Comparison of ENCODE assay signal across 27 mouse cellular contexts in genomic region chr1:64669451-64669850, GRCm38 (mm10). TPM values are rescaled to one million over a fixed set of nuclear protein-coding genes. Genes with fewer than 3 reads are reported as not detected.
DNase-seq lines count a peak whose midpoint lies in the region; ATAC-seq lines count a peak whose summit lies in the region.
"Had no signal": no experiment of that assay in that cellular context is flagged by ENCODE, and none has a peak within 500 bp of the region (broad histone marks: within the 10 kb centered on the region; RNA-seq: fewer than 3 reads in every experiment).

No protein-coding gene starts in this region.

- no peak overlapping the region for H3K4me2 ChIP-seq in embryonic facial prominence, embryonic 11.5 days (ENCODE audit: low read depth, low read length)
- H3K4me2 ChIP-seq in limb, embryonic 13.5 days (replicated peaks): no peak overlapping the region
- H3K4me2 ChIP-seq: heart, embryonic 11.5 days; hindbrain, embryonic 14.5 days; limb, embryonic 15.5 days; lung, embryonic 15.5 days; midbrain, embryonic 15.5 days; neural tube, embryonic 13.5 days had no signal

- 62% methylated on average over 2 of the region's 2 CpGs for WGBS in embryonic facial prominence, embryonic 11.5 days
- WGBS in embryonic facial prominence, embryonic 10.5 days: 57% methylated on average over 2 of the region's 2 CpGs
- WGBS in limb, embryonic 13.5 days: 76% methylated on average over 2 of the region's 2 CpGs
- 75% methylated on average over 2 of the region's 2 CpGs for WGBS in limb, embryonic 10.5 days

- no peaks in the 10 kb centered on the region for H3K4me1 ChIP-seq in embryonic facial prominence, embryonic 11.5 days (ENCODE audit: control insufficient read depth, insufficient read depth, low read length)
- H3K4me1 ChIP-seq in embryonic facial prominence, embryonic 10.5 days: peaks cover 7% of the 10 kb centered on the region
- H3K4me1 ChIP-seq in limb, embryonic 13.5 days: 0 out of 2 replicates have a peak, but pooled peaks cover 6% of the 10 kb centered on the region
- peaks cover 10% of the 10 kb centered on the region for H3K4me1 ChIP-seq in limb, embryonic 10.5 days
- H3K4me1 ChIP-seq: limb, embryonic 15.5 days; lung, embryonic 15.5 days; midbrain, embryonic 15.5 days had no signal

- no peaks in the 10 kb centered on the region for H3K36me3 ChIP-seq in embryonic facial prominence, embryonic 11.5 days (replicated peaks; ENCODE audit: control insufficient read depth, insufficient read depth, low read depth, low read length)
- 0 out of 2 replicates have a peak, but pooled peaks cover 1% of the 10 kb centered on the region for H3K36me3 ChIP-seq in embryonic facial prominence, embryonic 10.5 days (replicated peaks)
- H3K36me3 ChIP-seq in limb, embryonic 13.5 days: no peaks in the 10 kb centered on the region
- H3K36me3 ChIP-seq in limb, embryonic 10.5 days: no peaks in the 10 kb centered on the region
- H3K36me3 ChIP-seq: limb, embryonic 15.5 days; lung, embryonic 15.5 days; midbrain, embryonic 15.5 days; neural tube, embryonic 13.5 days had no signal

- no peak overlapping the region for H3K4me3 ChIP-seq in embryonic facial prominence, embryonic 11.5 days (ENCODE audit: low read depth, low read length)
- no peak overlapping the region for H3K4me3 ChIP-seq in embryonic facial prominence, embryonic 10.5 days
- H3K4me3 ChIP-seq in limb, embryonic 13.5 days: no peak overlapping the region
- H3K4me3 ChIP-seq in limb, embryonic 10.5 days: no peak overlapping the region
- H3K4me3 ChIP-seq: limb, embryonic 15.5 days; lung, embryonic 15.5 days; midbrain, embryonic 15.5 days; neural tube, embryonic 13.5 days had no signal

- no peak overlapping the region for H3K9ac ChIP-seq in embryonic facial prominence, embryonic 11.5 days (replicated peaks; ENCODE audit: low read length)
- H3K9ac ChIP-seq in limb, embryonic 13.5 days: no peak overlapping the region
- H3K9ac ChIP-seq: hindbrain, embryonic 14.5 days; limb, embryonic 15.5 days; liver, embryonic 14.5 days; lung, embryonic 15.5 days; midbrain, embryonic 15.5 days; neural tube, embryonic 13.5 days had no signal

- no peak overlapping the region for H3K27ac ChIP-seq in embryonic facial prominence, embryonic 11.5 days (replicated peaks; ENCODE audit: low read depth, low read length)
- no peak overlapping the region for H3K27ac ChIP-seq in embryonic facial prominence, embryonic 10.5 days (replicated peaks)
- no peak overlapping the region for H3K27ac ChIP-seq in limb, embryonic 13.5 days
- H3K27ac ChIP-seq in limb, embryonic 10.5 days: no peak overlapping the region
- H3K27ac ChIP-seq: hindbrain, embryonic 14.5 days; limb, embryonic 15.5 days; liver, embryonic 14.5 days; lung, embryonic 15.5 days; midbrain, embryonic 15.5 days; neural tube, embryonic 13.5 days had no signal

- no peaks in the 10 kb centered on the region for H3K9me3 ChIP-seq in embryonic facial prominence, embryonic 11.5 days (replicated peaks; ENCODE audit: control insufficient read depth, low read length)
- H3K9me3 ChIP-seq in embryonic facial prominence, embryonic 10.5 days: 0 out of 2 replicates have a peak, but pooled peaks cover 3% of the 10 kb centered on the region
- no peaks in the 10 kb centered on the region for H3K9me3 ChIP-seq in limb, embryonic 13.5 days
- H3K9me3 ChIP-seq in limb, embryonic 10.5 days (replicated peaks): no peaks in the 10 kb centered on the region
- H3K9me3 ChIP-seq: limb, embryonic 15.5 days; lung, embryonic 15.5 days; midbrain, embryonic 15.5 days had no signal

- DNase-seq in embryonic facial prominence, embryonic 11.5 days (ENCODE audit: low spot score): no peak
- DNase-seq in embryonic facial prominence, embryonic 10.5 days (ENCODE audit: low spot score): no peak
- DNase-seq in limb, embryonic 10.5 days (ENCODE audit: low spot score): no peak
- peak; percentile 12 for DNase-seq in NIH3T3 (ENCODE audit: low read depth)
- peak; percentile 18 for DNase-seq in mesoderm, embryonic 11.5 days (ENCODE audit: low read depth, low spot score)
- no peak for DNase-seq in adrenal gland, adult (ENCODE audit: inconsistent age in 2 of 2, low spot score in 1 of 2)
- DNase-seq in thymus, postnatal 25 days: no peak
- DNase-seq: B cell, adult 2 months; cerebellum, adult 11-12 months; cerebellum, postnatal 10 days; kidney, adult 9 months; layer of hippocampus, adult 9-11 months; lung, postnatal 4 days; retina, postnatal 1 day; right cerebral cortex, postnatal 25 days; spleen, adult 18-20 months; thymus, adult 18-20 months; thymus, postnatal 4 days had no signal

- ATAC-seq in embryonic facial prominence, embryonic 11.5 days (replicated peaks; ENCODE audit: insufficient number of reproducible peaks, low FRiP score, low TSS enrichment, low read depth): 0 out of 2 replicates have a peak, but pooled peaks have one; percentile 70
- ATAC-seq in limb, embryonic 13.5 days (ENCODE audit: low FRiP score, low read depth): peak; percentile 44; the same call in 1 of the 2 replicates
- ATAC-seq: inflammation-experienced regulatory T-cells, adult 6 months; midbrain, embryonic 15.5 days had no signal

- H3K27me3 ChIP-seq in embryonic facial prominence, embryonic 11.5 days (ENCODE audit: control insufficient read depth, insufficient read depth, low read length): no peaks in the 10 kb centered on the region
- H3K27me3 ChIP-seq in embryonic facial prominence, embryonic 10.5 days (replicated peaks; ENCODE audit: low read depth, poor library complexity, severe bottlenecking): no peaks in the 10 kb centered on the region
- no peaks in the 10 kb centered on the region for H3K27me3 ChIP-seq in limb, embryonic 13.5 days
- no peaks in the 10 kb centered on the region for H3K27me3 ChIP-seq in limb, embryonic 10.5 days (ENCODE audit: low read depth, poor library complexity, severe bottlenecking)
- H3K27me3 ChIP-seq: limb, embryonic 15.5 days; lung, embryonic 15.5 days; midbrain, embryonic 15.5 days; neural tube, embryonic 13.5 days had no signal

RNA-seq across cellular contexts. Expression of gene Ccnyl1, which starts 20.8 kb away (rescaled TPM):
- polyA plus RNA-seq in embryonic facial prominence, embryonic 11.5 days (2014; fragmentation: Nextera tagmentation; extraction: Ambion mirVana): 10.9 and 13.7 TPM in 2 replicates
- polyA plus RNA-seq in embryonic facial prominence, embryonic 10.5 days (2016; fragmentation: Nextera tagmentation; extraction: Ambion mirVana): 5.8 and 6.1 TPM in 2 replicates
- polyA plus RNA-seq in limb, embryonic 13.5 days (2015; fragmentation: Nextera tagmentation; extraction: Ambion mirVana): 5.0 and 5.8 TPM in 2 replicates
- polyA plus RNA-seq in limb, embryonic 10.5 days (2016; fragmentation: Nextera tagmentation; extraction: Ambion mirVana): 6.4 TPM in 2 replicates

RNA-seq across cellular contexts. Expression of gene Mettl21a, which starts 52.4 kb away (rescaled TPM):
- polyA plus RNA-seq in embryonic facial prominence, embryonic 11.5 days (2014; fragmentation: Nextera tagmentation; extraction: Ambion mirVana): 25.7 and 27.6 TPM in 2 replicates
- polyA plus RNA-seq in embryonic facial prominence, embryonic 10.5 days (2016; fragmentation: Nextera tagmentation; extraction: Ambion mirVana): 20.9 and 21.9 TPM in 2 replicates
- polyA plus RNA-seq in limb, embryonic 13.5 days (2015; fragmentation: Nextera tagmentation; extraction: Ambion mirVana): 26.0 and 27.2 TPM in 2 replicates
- polyA plus RNA-seq in limb, embryonic 10.5 days (2016; fragmentation: Nextera tagmentation; extraction: Ambion mirVana): 17.7 and 21.6 TPM in 2 replicates

Comparison
In these comparisons a context has a peak if more than half of its experiments do, and no peak if none do; other contexts are left out.
1. DNase-seq: peak in NIH3T3 (single experiment) and mesoderm, embryonic 11.5 days (single experiment); none in embryonic facial prominence, embryonic 11.5 days (single experiment), embryonic facial prominence, embryonic 10.5 days (single experiment), limb, embryonic 10.5 days (single experiment), adrenal gland, adult (0 of 2) and thymus, postnatal 25 days (single experiment).